Mouse (Mus musculus): ENCODE results near the gene Top2a. TPM values are rescaled to one million over a fixed set of nuclear protein-coding genes. Genes with fewer than 3 reads are reported as not detected.

Gene Top2a
- total RNA-seq, 2 experiments from 2014 or later = 1,185 to 1,820 TPM

GRCm38 (mm10) chr11:99041841-99042780, 18.1 kb upstream of the Top2a start:
- no peak for ATAC-seq (replicated peaks; ENCODE audit: low FRiP score, poor library complexity, severe bottlenecking)

- ATAC-seq (replicated peaks; ENCODE audit: low FRiP score, poor library complexity, severe bottlenecking) = no peak
Measured at GRCm38 (mm10) chr11:99041051-99041729, 17.2 kb upstream of the Top2a start, which contains the start of gene Igfbp4. Gene Igfbp4, plus strand, starts transcription at chr11:99041244.

- no peak for ATAC-seq (replicated peaks; ENCODE audit: low FRiP score, poor library complexity, severe bottlenecking)
Measured at GRCm38 (mm10) chr11:99040346-99040974, 16.5 kb upstream of the Top2a start.

GRCm38 (mm10) chr11:99039782-99040181, 15.8 kb upstream of the Top2a start:
- ATAC-seq (replicated peaks; ENCODE audit: low FRiP score, poor library complexity, severe bottlenecking) = peak; percentile 59

GRCm38 (mm10) chr11:99036254-99036653, 12.3 kb upstream of the Top2a start:
- no peak for ATAC-seq (replicated peaks; ENCODE audit: low FRiP score, poor library complexity, severe bottlenecking)

- no peak for ATAC-seq (replicated peaks; ENCODE audit: low FRiP score, poor library complexity, severe bottlenecking)
Measured at GRCm38 (mm10) chr11:99035350-99035749, 11.4 kb upstream of the Top2a start.

GRCm38 (mm10) chr11:99026899-99027440, 3.0 kb upstream of the Top2a start:
- no peak for ATAC-seq (replicated peaks; ENCODE audit: low FRiP score, poor library complexity, severe bottlenecking)

GRCm38 (mm10) chr11:99025878-99026277, 1.9 kb upstream of the Top2a start:
- no peak for ATAC-seq (replicated peaks; ENCODE audit: low FRiP score, poor library complexity, severe bottlenecking)

GRCm38 (mm10) chr11:99024468-99025134, 612 bp upstream of the Top2a start:
- 0 out of 2 replicates have a peak, but pooled peaks have one; percentile 7 for ATAC-seq (replicated peaks; ENCODE audit: low FRiP score, poor library complexity, severe bottlenecking)

- no peak for ATAC-seq (replicated peaks; ENCODE audit: low FRiP score, poor library complexity, severe bottlenecking)
Measured at GRCm38 (mm10) chr11:99023094-99023493, 895 bp downstream of the Top2a start.

GRCm38 (mm10) chr11:99022384-99022933, 1.5 kb downstream of the Top2a start:
- no peak for ATAC-seq (replicated peaks; ENCODE audit: low FRiP score, poor library complexity, severe bottlenecking)

GRCm38 (mm10) chr11:99019844-99020243, 4.1 kb downstream of the Top2a start:
- no peak for ATAC-seq (replicated peaks; ENCODE audit: low FRiP score, poor library complexity, severe bottlenecking)

- no peak for ATAC-seq (replicated peaks; ENCODE audit: low FRiP score, poor library complexity, severe bottlenecking)
Measured at GRCm38 (mm10) chr11:99013856-99014255, 10.1 kb downstream of the Top2a start.

- ATAC-seq (replicated peaks; ENCODE audit: low FRiP score, poor library complexity, severe bottlenecking) = no peak
Measured at GRCm38 (mm10) chr11:99010706-99011105, 13.3 kb downstream of the Top2a start.

- ATAC-seq (replicated peaks; ENCODE audit: low FRiP score, poor library complexity, severe bottlenecking) = no peak
Measured at GRCm38 (mm10) chr11:99010124-99010523, 13.9 kb downstream of the Top2a start.

GRCm38 (mm10) chr11:99006788-99007187, 17.2 kb downstream of the Top2a start:
- ATAC-seq (replicated peaks; ENCODE audit: low FRiP score, poor library complexity, severe bottlenecking) = no peak

GRCm38 (mm10) chr11:98999243-98999642, 24.7 kb downstream of the Top2a start:
- no peak for ATAC-seq (replicated peaks; ENCODE audit: low FRiP score, poor library complexity, severe bottlenecking)

- no peak for ATAC-seq (replicated peaks; ENCODE audit: low FRiP score, poor library complexity, severe bottlenecking)
Measured at GRCm38 (mm10) chr11:98998776-98999175, 25.2 kb downstream of the Top2a start.

GRCm38 (mm10) chr11:98997659-98998058, 26.3 kb downstream of the Top2a start:
- ATAC-seq (replicated peaks; ENCODE audit: low FRiP score, poor library complexity, severe bottlenecking) = no peak

Measured in erythroid progenitor cell, adult 5-6 weeks (primary cell).